Mouse (Mus musculus) midbrain, postnatal 0 days (tissue): ENCODE measurements around the gene Dock10. TPM values are rescaled to one million over a fixed set of nuclear protein-coding genes. Genes with fewer than 3 reads are reported as not detected.

Experiments
- ATAC-seq: fragments of 200-750 bp; cut with Nextera tagmentation; 2 replicates; pipeline ENCODE4 v1.8.0; 2017; ENCODE audit warnings: moderate number of reproducible peaks, mild to moderate bottlenecking, moderate TSS enrichment, moderate library complexity; ENCODE audit not compliant: low FRiP score
- DNase-seq: peaks from one replicate; pipeline ENCODE4 v3.0.0-alpha.2; 2015; ENCODE audit warnings: low spot score
- H3K27ac ChIP-seq: fragments of 300-500 bp; sonication (generic); 2 replicates; pipeline ENCODE4 v1.5.1; 2014; ENCODE audit warnings: low read depth, mild to moderate bottlenecking, low read length, mixed read lengths
- H3K27me3 ChIP-seq: fragments of 300-500 bp; sonication (generic); 2 replicates; pipeline ENCODE4 v1.6.1; 2014; ENCODE audit warnings: low read length, control low read depth, mixed read lengths; ENCODE audit not compliant: insufficient read depth
- H3K36me3 ChIP-seq: fragments of 300-500 bp; sonication (generic); 2 replicates; pipeline ENCODE4 v1.6.1; 2014; ENCODE audit warnings: low read length, control low read depth, mixed read lengths; ENCODE audit not compliant: insufficient read depth
- H3K4me1 ChIP-seq: fragments of 300-500 bp; sonication (generic); 2 replicates; pipeline ENCODE4 v1.6.1; 2014; ENCODE audit warnings: mild to moderate bottlenecking, control low read depth, antibody characterized with exemption, low read length, mixed read lengths; ENCODE audit not compliant: insufficient read depth
- H3K4me2 ChIP-seq: fragments of 300-500 bp; sonication (generic); 2 replicates; pipeline ENCODE4 v1.6.1; 2014; ENCODE audit warnings: low read depth, mild to moderate bottlenecking, low read length, mixed read lengths; ENCODE audit not compliant: poor library complexity, severe bottlenecking
- H3K4me3 ChIP-seq: fragments of 300-500 bp; sonication (generic); 2 replicates; pipeline ENCODE4 v1.5.1; 2014; ENCODE audit warnings: low read depth, mild to moderate bottlenecking, low read length, moderate library complexity
- H3K9ac ChIP-seq: fragments of 300-500 bp; sonication (generic); replicated peaks from 2 replicates; pipeline ENCODE4 v1.6.1; 2014; ENCODE audit warnings: mild to moderate bottlenecking, low read length, moderate library complexity, mixed read lengths; ENCODE audit not compliant: poor library complexity, severe bottlenecking
- H3K9me3 ChIP-seq: fragments of 300-500 bp; sonication (generic); 2 replicates; pipeline ENCODE4 v1.6.1; 2016; ENCODE audit warnings: low read length, control low read depth
- CTCF ChIP-seq: IDR thresholded peaks from 2 replicates; pipeline ENCODE4 v1.5.1; 2016; ENCODE audit warnings: antibody characterized with exemption, mild to moderate bottlenecking
- WGBS: fragments of 180-500 bp; shearing (Covaris S2); extraction: QIAGEN DNeasy Blood & Tissue Kit; methylation state at CpG from one replicate; pipeline ENCODE4 v1.1.7; 2014; 5-methylcytosine and 5-hydroxymethylcytosine counted together
- polyA plus RNA-seq: library from polyadenylated mRNA; unstranded; fragments of >200 nt; fragmentation: Nextera tagmentation; extraction: Ambion mirVana; gene quantifications from 2 replicates; pipeline ENCODE4 v1.2.1, GENCODE M21; 2015
- total RNA-seq: library from RNA; depleted of rRNA; stranded (reverse); fragments of >200 nt; gene quantifications from 2 replicates; pipeline ENCODE4 v1.2.3, GENCODE M21; 2014

Gene Dock10
- total and polyA plus RNA-seq, 2 experiments from 2014 or later: 3.0 to 12.8 TPM

GRCm38 (mm10) chr1:80671056-80671455 is 87.3 kb downstream of the Dock10 start:
- Histone ChIP-seq H3K4me3 (no peak overlapping the region), H3K4me2 (no peak overlapping the region), H3K27me3 (no peaks in the 10 kb centered on the region), H3K27ac (no peak overlapping the region), H3K4me1 (no peaks in the 10 kb centered on the region), H3K9me3 (no peaks in the 10 kb centered on the region), H3K9ac (no peak overlapping the region), H3K36me3 (no peaks in the 10 kb centered on the region)
- no peak for TF ChIP-seq CTCF
- 87% methylated on average over 5 of the region's 5 CpGs for WGBS
- DNase-seq: no peak
- ATAC-seq: no peak

- Histone ChIP-seq H3K27ac (no peak overlapping the region), H3K4me2 (no peak overlapping the region), H3K27me3 (no peaks in the 10 kb centered on the region), H3K9ac (no peak overlapping the region), H3K36me3 (no peaks in the 10 kb centered on the region), H3K9me3 (no peaks in the 10 kb centered on the region), H3K4me3 (no peak overlapping the region), H3K4me1 (no peaks in the 10 kb centered on the region)
- DNase-seq (no peak), ATAC-seq (no peak)
- no peak for TF ChIP-seq CTCF
- WGBS: 85% methylated on average over 7 of the region's 7 CpGs
These were observed 87.9 kb downstream of the Dock10 start for GRCm38 (mm10) chr1:80670387-80670786.

DNA sequence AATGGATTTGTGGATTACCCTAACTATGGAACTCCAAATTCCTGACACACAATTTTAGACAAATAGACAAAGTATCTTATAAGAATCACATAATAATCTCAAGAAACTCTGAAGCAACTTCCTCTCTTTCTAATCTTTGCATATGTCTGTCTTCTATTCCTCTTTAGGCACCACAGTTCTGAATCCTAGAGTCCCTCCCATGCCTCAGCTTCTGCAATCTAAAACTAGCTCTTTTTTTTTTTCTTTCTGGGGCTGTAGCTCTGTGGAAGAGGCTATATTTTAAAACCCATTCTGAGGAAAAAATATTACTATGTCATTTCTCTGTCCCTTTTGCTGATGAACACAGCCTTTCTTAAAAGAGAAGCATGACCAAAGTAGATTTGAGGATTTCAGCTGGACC is 92.6 kb downstream of the Dock10 start:
- no peak for TF ChIP-seq CTCF
- no peaks in the 10 kb centered on the region for H3K36me3 ChIP-seq
- no peak overlapping the region for H3K4me2 ChIP-seq
- no peaks in the 10 kb centered on the region for H3K27me3 ChIP-seq
- no peak overlapping the region for H3K9ac ChIP-seq
- no peak overlapping the region for H3K27ac ChIP-seq
- no peaks in the 10 kb centered on the region for H3K4me1 ChIP-seq
- no peaks in the 10 kb centered on the region for H3K9me3 ChIP-seq
- no peak overlapping the region for H3K4me3 ChIP-seq
- ATAC-seq: no peak
- no peak for DNase-seq

GRCm38 (mm10) chr1:80665161-80665560 is 93.2 kb downstream of the Dock10 start:
- 93% methylated on average over 6 of the region's 6 CpGs for WGBS
- Histone ChIP-seq H3K27ac (no peak overlapping the region), H3K4me2 (no peak overlapping the region), H3K4me3 (no peak overlapping the region), H3K27me3 (no peaks in the 10 kb centered on the region), H3K9ac (no peak overlapping the region), H3K36me3 (no peaks in the 10 kb centered on the region), H3K4me1 (no peaks in the 10 kb centered on the region), H3K9me3 (no peaks in the 10 kb centered on the region)
- DNase-seq (no peak), ATAC-seq (no peak)
- TF ChIP-seq CTCF: no peak

DNA sequence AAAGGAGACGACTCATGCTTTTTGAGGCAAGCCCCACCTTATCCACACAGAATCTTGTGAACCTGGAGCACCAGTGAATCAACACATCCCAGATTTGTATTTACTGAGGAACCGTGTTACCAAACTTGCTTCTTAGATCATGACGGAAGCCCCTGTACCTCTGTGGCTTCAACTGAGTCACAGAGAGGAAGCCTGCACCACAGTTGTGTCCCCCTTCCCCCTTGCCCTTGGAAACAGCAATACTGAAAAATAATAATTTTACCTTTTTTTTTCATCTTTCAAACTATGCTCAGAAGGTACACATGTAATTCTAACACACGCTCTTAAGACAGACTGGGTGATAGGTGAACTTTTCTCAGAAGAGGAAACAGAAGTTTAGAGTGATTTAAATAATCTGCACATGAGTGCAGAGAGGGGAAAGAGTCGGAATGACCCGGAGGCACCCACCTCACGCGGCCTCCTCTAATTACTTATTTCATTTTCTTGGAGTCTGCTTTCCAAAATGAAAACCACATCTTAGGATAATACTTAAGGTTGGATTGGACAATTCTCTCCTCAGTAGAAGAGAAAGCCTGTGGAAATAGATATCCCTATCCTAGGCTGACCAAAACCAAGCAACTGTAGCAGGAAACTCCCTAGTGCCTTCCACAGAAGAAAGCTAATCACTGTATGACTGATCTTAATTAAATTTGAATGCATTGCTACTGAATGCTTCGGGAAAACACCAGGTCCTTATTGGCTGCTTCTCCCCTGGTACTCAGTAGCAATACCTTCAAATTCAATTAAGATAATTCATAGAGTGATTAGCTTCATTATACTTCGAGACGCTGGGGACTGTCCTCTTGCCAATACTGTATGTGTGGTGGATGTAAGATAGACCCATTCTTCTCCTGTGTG is 96.6 kb downstream of the Dock10 start:
- Histone ChIP-seq H3K4me1 (no peaks in the 10 kb centered on the region), H3K4me3 (no peak overlapping the region), H3K27ac (no peak overlapping the region), H3K9me3 (no peaks in the 10 kb centered on the region), H3K4me2 (no peak overlapping the region), H3K9ac (no peak overlapping the region), H3K27me3 (no peaks in the 10 kb centered on the region), H3K36me3 (no peaks in the 10 kb centered on the region)
- ATAC-seq: no peak
- DNase-seq: no peak
- TF ChIP-seq CTCF: no peak
- 75% methylated on average over 11 of the region's 11 CpGs for WGBS

- Histone ChIP-seq H3K9ac (no peak overlapping the region), H3K4me2 (no peak overlapping the region), H3K9me3 (no peaks in the 10 kb centered on the region), H3K27me3 (no peaks in the 10 kb centered on the region), H3K27ac (no peak overlapping the region), H3K4me1 (no peaks in the 10 kb centered on the region), H3K4me3 (no peak overlapping the region), H3K36me3 (no peaks in the 10 kb centered on the region)
- no peak for TF ChIP-seq CTCF
- no peak for DNase-seq
- WGBS: 89% methylated on average over 6 of the region's 6 CpGs
- ATAC-seq: no peak
These were observed 98.7 kb downstream of the Dock10 start for GRCm38 (mm10) chr1:80659465-80660245.
